Mouse (Mus musculus): Measurements from ENCODE around the gene Rad51d.
"Not testable (repeated sequence)": the region's sequence is repeated elsewhere in the genome, so short reads cannot be mapped to it uniquely, and the experiment has no call there.

The Rad51d gene

GRCm38 (mm10) chr11:82856032-82856431 is 34.4 kb downstream of the Rad51d start:
- no peak for DNase-seq (ENCODE audit: low spot score in 2 of 2)

- peak in 1 of 2 experiments; percentile 18 for DNase-seq (ENCODE audit: low spot score in 2 of 2)
Observed at GRCm38 (mm10) chr11:82855327-82855973, 35.0 kb downstream of the Rad51d start.

GRCm38 (mm10) chr11:82854111-82854510 is 36.3 kb downstream of the Rad51d start:
- no peak for DNase-seq (ENCODE audit: low spot score in 2 of 2)

GRCm38 (mm10) chr11:82852958-82853357 is 37.5 kb downstream of the Rad51d start:
- DNase-seq (ENCODE audit: low spot score in 2 of 2): no peak

DNA sequence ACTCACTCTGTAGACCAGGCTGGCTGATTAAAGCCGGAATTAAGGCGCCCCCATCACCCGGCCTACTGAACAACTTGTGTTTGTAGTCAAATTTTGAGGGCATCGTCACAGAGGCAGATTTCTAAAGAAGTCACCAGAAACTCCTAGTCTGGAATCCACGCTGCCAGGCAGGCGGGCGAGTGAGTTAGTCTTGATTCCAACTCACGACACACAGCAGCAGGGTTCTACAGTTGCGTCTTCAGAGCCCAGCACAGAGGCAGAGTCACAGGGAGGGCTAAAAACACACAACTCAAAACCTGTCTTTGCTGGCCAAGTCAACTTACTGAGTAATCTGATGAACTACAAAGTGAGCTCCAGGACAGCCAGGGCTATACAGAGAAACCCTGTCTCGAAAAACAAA is 37.9 kb downstream of the Rad51d start:
- no peak for DNase-seq (ENCODE audit: low spot score in 2 of 2)

DNA sequence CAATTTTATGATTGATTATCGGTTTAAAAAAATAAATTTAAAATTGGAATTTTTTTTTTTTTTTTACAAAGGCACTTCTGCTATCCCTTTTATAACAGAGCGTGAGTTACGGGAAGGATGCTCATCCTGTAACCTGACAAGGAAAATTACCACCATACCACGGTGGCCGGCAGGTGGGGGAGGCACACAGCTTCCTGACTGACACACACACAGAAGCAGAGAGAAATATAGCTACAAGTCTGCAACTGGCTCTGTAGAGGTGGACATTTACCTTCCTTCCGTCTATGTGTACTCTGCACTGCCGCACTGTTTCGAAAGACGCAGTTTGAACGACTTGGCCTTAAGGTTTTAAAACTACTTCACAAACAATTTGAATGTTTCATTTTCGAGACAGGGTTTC is 38.3 kb downstream of the Rad51d start:
- no peak for DNase-seq (ENCODE audit: low spot score in 2 of 2)

DNA sequence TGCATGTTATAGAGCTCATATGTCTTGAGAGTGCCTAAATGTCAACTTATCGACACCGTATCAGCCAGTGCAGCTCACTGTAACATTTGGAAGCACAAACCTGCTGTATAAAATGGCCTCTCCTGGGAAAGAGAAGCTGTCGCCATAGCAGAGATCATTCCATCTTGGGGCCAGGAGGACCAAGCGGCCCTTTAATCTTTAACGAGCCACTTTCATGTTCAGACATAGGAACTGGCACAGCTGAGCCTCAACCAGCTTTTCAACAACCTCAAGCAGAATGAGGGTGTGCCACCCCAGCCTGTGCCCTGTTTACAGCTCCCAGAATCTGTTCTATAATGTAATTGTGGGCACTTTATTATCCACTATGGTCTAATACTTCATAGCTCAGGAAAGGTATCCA is 40.2 kb downstream of the Rad51d start:
- no peak for DNase-seq (ENCODE audit: low spot score in 2 of 2)

DNA sequence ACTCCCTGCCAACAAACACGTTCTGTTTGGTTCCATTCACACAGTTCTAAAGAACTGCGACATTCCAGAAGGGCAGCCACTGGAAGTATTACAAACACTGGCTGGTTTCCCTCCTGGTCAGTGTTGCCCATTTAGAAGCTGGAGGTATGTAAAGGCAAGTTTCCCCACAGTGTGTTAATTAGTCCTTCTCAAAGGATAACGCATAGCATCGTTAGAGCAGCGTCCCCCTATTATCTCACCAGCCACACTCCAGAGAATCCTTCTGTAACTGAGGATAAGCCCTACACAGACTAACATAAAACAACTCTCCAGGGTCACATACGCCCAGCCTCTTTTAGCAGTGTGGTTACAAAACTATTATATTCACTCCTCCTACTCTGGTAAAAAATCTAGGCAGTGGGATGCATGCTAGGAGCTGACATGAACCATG is 42.8 kb downstream of the Rad51d start:
- peak in 1 of 2 experiments; percentile 39 for DNase-seq (ENCODE audit: low spot score in 2 of 2)

GRCm38 (mm10) chr11:82846938-82847337 is 43.5 kb downstream of the Rad51d start:
- DNase-seq (ENCODE audit: low spot score in 2 of 2): no peak

- DNase-seq (ENCODE audit: low spot score in 2 of 2): peak; percentile 24 to 50
Observed at GRCm38 (mm10) chr11:82846079-82846436, 44.4 kb downstream of the Rad51d start.

DNA sequence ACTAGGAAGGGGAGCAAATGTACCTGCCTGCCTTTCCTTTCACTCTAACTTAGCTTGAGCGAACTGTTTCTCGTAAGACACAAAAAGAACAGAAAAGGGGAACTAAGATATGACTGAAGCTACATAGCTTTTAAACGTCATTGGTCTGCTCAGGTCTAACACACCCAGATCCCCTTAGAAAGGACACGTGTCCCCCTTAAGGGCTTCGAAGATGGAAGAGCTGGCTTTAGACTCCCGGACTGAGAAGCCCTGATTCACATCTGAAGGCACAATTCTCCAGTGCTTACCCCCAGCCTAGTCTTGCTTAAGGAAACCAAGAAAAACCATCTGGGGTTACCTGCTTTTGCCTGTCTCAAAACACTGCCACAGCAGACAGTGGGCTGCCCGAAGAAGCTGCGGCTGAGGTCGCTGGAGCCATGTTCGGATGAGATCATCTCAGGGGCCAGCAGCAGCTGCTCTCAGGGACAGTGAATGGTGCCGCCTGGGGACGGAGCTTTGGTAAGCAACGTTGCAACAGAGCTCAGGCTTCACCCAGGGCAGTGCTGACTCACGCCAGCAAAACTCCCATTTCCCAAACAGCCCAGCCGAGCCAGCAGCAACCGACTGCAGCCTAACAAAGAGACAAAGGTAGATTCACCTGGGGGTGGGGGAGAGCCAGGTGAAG is 44.9 kb downstream of the Rad51d start:
- peak; percentile 62 to 70 for DNase-seq (ENCODE audit: low spot score in 2 of 2)

DNA sequence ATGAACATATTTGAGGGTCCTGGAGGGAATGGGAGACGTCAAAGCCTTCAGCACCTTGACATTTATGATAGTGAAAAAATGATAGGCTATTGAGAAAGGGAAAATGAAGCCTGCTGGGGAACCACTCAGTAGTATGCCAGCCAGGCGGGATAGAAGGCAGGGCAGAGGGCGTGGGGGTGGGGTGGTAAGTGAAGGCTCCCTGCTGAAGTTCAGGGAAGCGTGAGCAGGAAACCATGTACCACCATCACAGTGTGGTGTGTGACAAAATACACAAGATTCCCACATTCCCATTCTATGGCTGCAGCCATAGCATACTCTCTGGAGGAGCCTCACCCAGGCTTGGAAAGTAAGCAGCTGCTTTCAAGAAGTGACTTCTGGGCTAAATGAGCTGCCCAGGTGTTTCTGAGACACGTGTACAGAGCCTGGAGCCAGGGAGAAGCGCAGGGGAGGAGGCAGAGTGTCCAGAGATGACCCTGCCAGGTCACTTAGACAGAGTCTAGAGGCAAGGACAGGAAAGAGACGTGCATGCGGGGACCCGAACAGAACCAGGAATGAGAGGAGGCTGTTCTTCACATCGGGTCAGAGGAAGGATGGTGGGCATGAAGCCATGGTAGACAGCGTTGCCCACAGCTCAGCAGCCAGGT is 45.5 kb downstream of the Rad51d start:
- no peak for DNase-seq (ENCODE audit: low spot score in 2 of 2)

DNA sequence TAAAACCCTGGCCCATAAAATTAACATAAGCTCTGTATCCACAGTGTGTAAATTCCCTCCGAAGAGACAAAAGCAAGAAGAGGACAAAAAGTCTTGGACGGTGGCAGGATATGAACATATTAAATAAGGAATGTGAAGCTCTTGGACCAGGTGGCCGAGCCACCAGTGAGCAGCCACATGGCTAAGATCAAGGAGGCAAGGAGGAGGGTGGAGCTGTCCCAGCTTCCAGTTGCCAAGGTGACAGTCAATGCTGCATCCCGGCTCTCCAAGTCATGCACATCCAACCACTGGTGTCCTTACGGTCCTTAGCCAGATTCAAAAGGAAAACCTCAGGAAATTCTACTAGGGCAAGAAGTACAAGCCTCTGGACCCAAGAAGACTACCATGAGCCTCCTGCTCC is 51.9 kb downstream of the Rad51d start:
- DNase-seq (ENCODE audit: low spot score in 2 of 2): no peak

- DNase-seq (ENCODE audit: low spot score in 2 of 2): no peak
Observed at GRCm38 (mm10) chr11:82837848-82838247, 52.6 kb downstream of the Rad51d start.

- DNase-seq (ENCODE audit: low spot score in 2 of 2): no peak
Observed at GRCm38 (mm10) chr11:82837192-82837591, 53.2 kb downstream of the Rad51d start.

GRCm38 (mm10) chr11:82835616-82836432 is 54.6 kb downstream of the Rad51d start:
- DNase-seq (ENCODE audit: low spot score in 2 of 2): no peak

GRCm38 (mm10) chr11:82834359-82834758 is 56.1 kb downstream of the Rad51d start:
- DNase-seq (ENCODE audit: low spot score in 2 of 2): not testable (repeated sequence)

DNA sequence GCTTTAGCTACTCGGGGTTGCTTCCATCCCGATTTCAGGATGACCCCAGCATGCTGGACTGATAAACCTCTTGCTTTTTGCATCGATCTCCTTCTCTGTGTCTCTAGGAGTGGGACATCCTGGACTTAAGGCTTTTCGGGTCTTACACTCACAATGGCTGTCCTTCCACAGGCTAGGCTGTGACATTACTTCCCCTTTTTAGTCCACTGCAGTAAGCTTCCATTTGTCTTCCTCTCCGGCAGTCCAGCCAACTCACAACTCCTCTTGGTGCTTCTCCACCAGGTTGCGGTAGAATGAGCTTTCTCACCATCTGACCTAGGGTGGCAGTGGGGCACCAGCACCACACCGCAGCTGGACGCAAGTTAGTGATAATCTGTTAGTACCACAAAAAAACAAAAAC is 56.5 kb downstream of the Rad51d start:
- DNase-seq (ENCODE audit: low spot score in 2 of 2): no peak

DNA sequence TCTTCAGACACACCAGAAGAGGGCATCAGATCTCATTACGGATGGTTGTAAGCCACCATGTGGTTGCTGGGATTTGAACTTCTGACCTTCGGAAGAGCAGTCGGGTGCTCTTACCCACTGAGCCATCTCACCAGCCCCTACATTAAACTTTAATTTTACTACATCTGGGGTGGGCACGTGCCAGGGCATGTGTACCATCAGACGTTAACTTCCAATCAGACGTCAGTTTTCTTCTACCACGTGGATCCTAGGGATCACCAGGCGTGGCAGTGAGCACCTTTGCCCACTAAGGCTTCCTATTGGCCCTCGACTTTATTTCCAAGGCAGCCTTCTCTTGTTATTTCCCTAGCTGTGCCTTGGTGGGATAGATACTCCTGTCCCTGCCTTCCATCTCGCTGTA is 58.0 kb downstream of the Rad51d start:
- not testable (repeated sequence) for DNase-seq (ENCODE audit: low spot score in 2 of 2)

- DNase-seq (ENCODE audit: low spot score in 2 of 2): no peak
Observed at GRCm38 (mm10) chr11:82831008-82831893, 59.2 kb downstream of the Rad51d start.

DNA sequence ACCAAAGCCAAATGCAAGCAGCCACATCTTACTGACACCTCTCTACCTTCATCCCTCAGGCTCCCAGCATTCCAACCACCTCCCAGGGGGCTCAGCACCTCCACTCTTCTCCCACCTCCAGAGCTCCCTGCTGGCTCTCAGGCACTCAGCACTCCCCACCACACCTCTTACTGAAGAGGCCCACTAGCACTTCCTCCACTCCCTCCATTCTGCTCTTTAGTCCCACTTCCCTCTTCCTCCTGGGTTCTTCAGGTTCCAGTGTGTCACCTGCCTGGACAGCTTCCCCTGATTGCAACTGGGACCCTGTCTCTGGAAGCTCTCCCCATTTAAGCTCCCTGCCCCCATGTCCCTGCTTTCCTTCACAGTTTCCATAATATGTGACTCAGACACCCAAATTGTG is 63.6 kb downstream of the Rad51d start:
- DNase-seq (ENCODE audit: low spot score in 2 of 2): no peak

Data from spleen, postnatal 14 days (tissue).